Mouse (Mus musculus) kidney, adult 2 months (tissue): ENCODE data around the gene Cpa5.

Experiments used
- CTCF ChIP-seq: fragments of 200-500 bp; conservative IDR thresholded peaks from 2 replicates; pipeline ENCODE4 v1.5.1; 2011; ENCODE audit warnings: low read depth, mild to moderate bottlenecking, control low read depth, low read length, moderate library complexity, mixed read lengths; ENCODE audit not compliant: insufficient read depth, insufficient read length
- POLR2A ChIP-seq: fragments of 200-500 bp; IDR thresholded peaks from one replicate; pipeline ENCODE4 v1.6.1; 2011; ENCODE audit warnings: low read depth, low read length, control low read depth

DNA sequence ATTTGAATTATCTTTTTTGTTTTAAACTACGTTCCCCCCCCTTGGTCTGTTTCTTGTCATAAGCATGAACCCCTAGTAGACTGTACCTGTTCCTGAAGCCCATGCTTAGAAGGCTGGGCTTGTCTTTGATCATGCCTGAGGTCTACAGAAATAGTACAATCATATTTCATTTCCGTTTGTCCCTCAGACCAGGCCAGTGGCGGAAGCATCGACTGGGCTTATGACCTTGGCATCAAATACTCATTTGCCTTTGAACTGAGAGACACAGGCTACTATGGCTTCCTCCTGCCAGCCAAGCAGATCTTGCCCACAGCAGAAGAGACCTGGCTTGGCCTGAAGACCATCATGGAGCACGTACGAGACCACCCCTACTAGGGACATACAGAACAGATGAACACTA is 46.8 kb upstream of the Cpa5 start:
- TF ChIP-seq CTCF: no peak
- TF ChIP-seq POLR2A: no peak
